In the genomic region with DNA sequence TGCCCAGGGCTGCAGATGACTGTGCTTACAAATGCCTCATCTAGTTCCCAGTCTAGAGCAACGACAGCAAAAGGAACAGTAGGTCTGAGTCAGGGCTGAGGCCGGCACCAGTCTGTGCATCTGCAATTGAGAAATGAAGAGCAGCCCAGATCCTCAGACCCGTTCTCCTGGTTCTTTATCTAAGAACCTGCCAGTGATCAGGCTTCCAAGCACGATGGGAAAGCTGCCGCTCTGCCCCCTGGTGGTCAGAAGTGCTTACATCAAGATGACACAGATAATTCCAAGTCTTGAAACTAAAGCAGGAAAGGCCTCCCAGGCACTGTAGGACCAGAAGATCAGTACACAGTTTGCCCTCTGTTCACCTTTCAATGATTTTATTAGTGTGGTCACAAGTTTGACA, we compare ENCODE assay signal across 8 mouse cellular contexts. TPM values are rescaled to one million over a fixed set of nuclear protein-coding genes. Genes with fewer than 3 reads are reported as not detected.
DNase-seq lines count a peak whose midpoint lies in the region; ATAC-seq and TF ChIP-seq lines count a peak whose summit lies in the region.

No protein-coding gene starts in this region.

- H3K36me3 ChIP-seq in heart, embryonic 11.5 days (ENCODE audit: control insufficient read depth, insufficient read depth, low read length) = peaks cover 10% of the 10 kb centered on the region; the same call in 1 of the 2 replicates
- peaks cover 18% of the 10 kb centered on the region; the same call in 1 of the 2 replicates for H3K36me3 ChIP-seq in midbrain, embryonic 11.5 days (ENCODE audit: control insufficient read depth, insufficient read depth, low read length)
- H3K36me3 ChIP-seq in small intestine, adult 2 months (ENCODE audit: control insufficient read depth, insufficient read depth, low read length) = peaks cover 34% of the 10 kb centered on the region

- DNase-seq in heart, adult 11 months = peak; percentile 90
- DNase-seq in cerebellum, adult 9-10 months = peak; percentile 87
- DNase-seq in frontal cortex, adult 2 months (ENCODE audit: extremely low spot score in 1 of 2, low spot score in 1 of 2) = peak; percentile 80 to 95
- peak; percentile 70 for DNase-seq in hindlimb bud, embryonic 11.5 days (ENCODE audit: extremely low spot score, low read depth, low spot score)
- peak; percentile 86 to 93 for DNase-seq in left cerebral cortex, adult 18-20 months (ENCODE audit: low spot score in 2 of 2)
- DNase-seq in midbrain, embryonic 11.5 days (ENCODE audit: low spot score, missing footprints) = peak; percentile 99

- no peak for ATAC-seq in heart, embryonic 11.5 days (replicated peaks; ENCODE audit: insufficient number of reproducible peaks, low FRiP score, low TSS enrichment)
- peak; percentile 73 for ATAC-seq in midbrain, embryonic 11.5 days (ENCODE audit: low FRiP score)

- no peak overlapping the region for H3K27ac ChIP-seq in heart, embryonic 11.5 days (ENCODE audit: low read depth, low read length)
- H3K27ac ChIP-seq in midbrain, embryonic 11.5 days (ENCODE audit: low read depth, low read length) = no peak overlapping the region
- H3K27ac ChIP-seq in small intestine, adult 2 months (ENCODE audit: insufficient read depth, low read depth, low read length) = no peak overlapping the region

- no peak overlapping the region for H3K9ac ChIP-seq in heart, embryonic 11.5 days (ENCODE audit: low read depth, low read length)
- H3K9ac ChIP-seq in midbrain, embryonic 11.5 days (ENCODE audit: low read length) = no peak overlapping the region

- 24% methylated on average over 5 of the region's 5 CpGs for WGBS in heart, embryonic 11.5 days (ENCODE audit: insufficient replicate concordance)
- WGBS in midbrain, embryonic 11.5 days = 23% methylated on average over 5 of the region's 5 CpGs
- 15% methylated on average over 5 of the region's 5 CpGs for WGBS in small intestine, adult 2 months

- TF ChIP-seq POLR2A in small intestine, adult 2 months (IDR thresholded peaks at IDR 0.05; ENCODE audit: low read depth, low read length) = no peak; the same call in 1 of the 2 replicates

- no peak overlapping the region for H3K4me3 ChIP-seq in heart, embryonic 11.5 days (ENCODE audit: low read depth, low read length)
- H3K4me3 ChIP-seq in midbrain, embryonic 11.5 days (ENCODE audit: low read depth, low read length) = no peak overlapping the region
- H3K4me3 ChIP-seq in small intestine, adult 2 months (ENCODE audit: low read depth, low read length) = no peak overlapping the region

- H3K27me3 ChIP-seq in heart, embryonic 11.5 days (ENCODE audit: control insufficient read depth, insufficient read depth, low read length) = peaks cover 18% of the 10 kb centered on the region
- no peaks in the 10 kb centered on the region for H3K27me3 ChIP-seq in midbrain, embryonic 11.5 days (ENCODE audit: control insufficient read depth, insufficient read depth, low read length)
- H3K27me3 ChIP-seq in small intestine, adult 2 months (ENCODE audit: control insufficient read depth, insufficient read depth, low read length) = no peaks in the 10 kb centered on the region

- no peaks in the 10 kb centered on the region for H3K9me3 ChIP-seq in heart, embryonic 11.5 days (replicated peaks; ENCODE audit: control insufficient read depth, low read length)
- H3K9me3 ChIP-seq in midbrain, embryonic 11.5 days (ENCODE audit: control insufficient read depth, low read length) = no peaks in the 10 kb centered on the region

- H3K4me2 ChIP-seq in heart, embryonic 11.5 days = no peak overlapping the region
- H3K4me2 ChIP-seq in midbrain, embryonic 11.5 days = no peak overlapping the region

- TF ChIP-seq CTCF in small intestine, adult 2 months (IDR thresholded peaks at IDR 0.05; ENCODE audit: extremely low read depth, insufficient read length, insufficient replicate concordance, low read depth, low read length) = peak; percentile 80; the same call in 1 of the 2 replicates

- H3K4me1 ChIP-seq in heart, embryonic 11.5 days (ENCODE audit: control insufficient read depth, insufficient read depth, low read length) = no peaks in the 10 kb centered on the region
- no peaks in the 10 kb centered on the region for H3K4me1 ChIP-seq in midbrain, embryonic 11.5 days (ENCODE audit: control insufficient read depth, insufficient read depth, low read length)
- no peaks in the 10 kb centered on the region for H3K4me1 ChIP-seq in small intestine, adult 2 months (ENCODE audit: control insufficient read depth, insufficient read depth, insufficient read length, low read length)

RNA-seq across cellular contexts. Expression of gene Gde1, which starts 17.4 kb away (rescaled TPM):
- 70.6 and 71.6 TPM in 2 replicates for polyA plus RNA-seq in heart, embryonic 11.5 days (2014; fragmentation: Nextera tagmentation; extraction: Ambion mirVana)
- polyA plus RNA-seq in frontal cortex, adult 2 months (2012; rRNA removed) = 371 and 372 TPM in 2 replicates
- 100 to 1,000 TPM; 241 to 246 TPM for total RNA-seq in left cerebral cortex, adult 18-20 months (2021)
- polyA plus RNA-seq in midbrain, embryonic 11.5 days (2014; fragmentation: Nextera tagmentation; extraction: Ambion mirVana) = 99.7 and 104 TPM in 2 replicates
- 535 and 645 TPM in 2 replicates for polyA plus RNA-seq in small intestine, adult 2 months (2012; rRNA removed)

RNA-seq across cellular contexts. Expression of gene Ccp110, which starts 24.2 kb away (rescaled TPM):
- polyA plus RNA-seq in heart, embryonic 11.5 days (2014; fragmentation: Nextera tagmentation; extraction: Ambion mirVana) = 4.6 and 5.9 TPM in 2 replicates
- 41.8 and 44.2 TPM in 2 replicates for polyA plus RNA-seq in frontal cortex, adult 2 months (2012; rRNA removed)
- total RNA-seq in left cerebral cortex, adult 18-20 months (2021) = 10 to 100 TPM; 45.8 to 51.7 TPM
- 24.0 and 25.7 TPM in 2 replicates for polyA plus RNA-seq in midbrain, embryonic 11.5 days (2014; fragmentation: Nextera tagmentation; extraction: Ambion mirVana)
- polyA plus RNA-seq in small intestine, adult 2 months (2012; rRNA removed) = 0.41 and 0.51 TPM in 2 replicates

RNA-seq across cellular contexts. Expression of gene Vps35l, which starts 51.8 kb away (rescaled TPM):
- 48.1 and 49.0 TPM in 2 replicates for polyA plus RNA-seq in heart, embryonic 11.5 days (2014; fragmentation: Nextera tagmentation; extraction: Ambion mirVana)
- polyA plus RNA-seq in frontal cortex, adult 2 months (2012; rRNA removed) = 67.2 and 68.8 TPM in 2 replicates
- total RNA-seq in left cerebral cortex, adult 18-20 months (2021) = 10 to 100 TPM; 50.4 to 61.4 TPM
- 74.2 and 82.8 TPM in 2 replicates for polyA plus RNA-seq in midbrain, embryonic 11.5 days (2014; fragmentation: Nextera tagmentation; extraction: Ambion mirVana)
- polyA plus RNA-seq in small intestine, adult 2 months (2012; rRNA removed) = 18.3 and 29.9 TPM in 2 replicates
